Mouse (Mus musculus): ENCODE data around the gene Lpgat1. TPM values are rescaled to one million over a fixed set of nuclear protein-coding genes. Genes with fewer than 3 reads are reported as not detected.
A peak's percentile ranks its signal among the peaks of the same experiment; 100 is the strongest.

The Lpgat1 gene
- total RNA-seq, 2 experiments from 2014 or later = 141 to 153 TPM

DNA sequence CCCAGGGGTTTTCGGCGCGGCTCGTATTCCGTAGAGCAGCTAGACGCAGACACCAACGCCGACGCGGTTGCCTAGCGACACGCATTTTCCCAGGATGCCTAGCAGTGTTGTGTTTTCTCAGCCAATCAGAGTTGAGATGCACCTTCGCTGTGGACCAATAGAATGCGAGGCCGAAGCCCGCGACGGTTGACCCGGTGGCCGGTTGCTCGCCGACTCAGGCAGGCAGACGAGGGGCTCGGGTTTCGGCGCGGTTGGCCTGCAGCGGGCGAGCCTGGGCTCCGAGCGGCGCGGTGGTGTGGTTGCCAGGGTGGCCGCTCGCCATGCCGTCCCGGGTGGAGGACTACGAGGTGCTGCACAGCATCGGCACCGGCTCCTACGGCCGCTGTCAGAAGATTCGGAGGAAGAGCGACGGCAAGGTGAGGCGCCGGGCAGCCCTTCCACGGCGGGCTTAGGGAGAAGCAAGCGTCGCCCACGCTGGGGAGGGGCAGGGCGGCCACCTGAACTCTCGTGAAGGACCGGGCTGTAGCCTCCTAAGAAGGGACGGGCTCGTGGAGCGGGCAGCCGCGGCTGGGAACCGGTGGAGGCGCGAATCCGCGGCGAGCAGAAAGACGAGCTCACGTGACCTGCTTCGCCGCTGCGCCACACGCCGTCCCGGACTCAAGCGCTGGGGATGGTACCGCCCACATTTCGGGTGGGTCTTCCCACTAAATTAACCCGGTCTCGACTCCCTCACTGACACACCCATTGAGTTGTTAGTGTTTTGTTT lies 103.9 kb downstream of the Lpgat1 start, which contains the start of gene Nek2:
TSS of gene Nek2 (plus strand) at position 119 of the 766 bp plus-strand sequence.
- intact Hi-C loops (cut with DNase I) = loop anchor here (2.0 kb wide), 1 partner anchor 103 kb away; no protein-coding TSS in a partner anchor

DNA sequence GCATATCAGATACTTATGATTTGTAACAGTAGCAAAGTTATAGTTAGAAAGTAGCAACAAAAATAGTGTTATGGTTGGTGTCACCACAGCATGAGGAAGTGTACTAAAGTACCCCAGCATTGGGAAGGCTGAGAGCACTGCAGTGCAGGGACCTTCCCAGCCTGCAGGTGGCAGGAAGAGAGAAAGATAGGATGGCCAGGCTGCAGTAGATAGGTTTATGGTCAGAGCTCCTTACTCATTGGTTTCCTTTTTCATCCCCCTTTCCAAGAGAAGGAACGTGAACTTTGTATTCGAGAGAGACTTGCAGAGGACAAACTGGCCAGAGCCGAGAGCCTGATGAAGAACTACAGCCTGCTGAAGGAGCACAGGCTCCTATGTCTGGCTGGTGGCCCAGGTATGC lies 111.5 kb downstream of the Lpgat1 start:
- DNase-seq (ENCODE audit: low spot score in 2 of 2) = peak in 1 of 2 experiments; percentile 21
- intact Hi-C loops (cut with DNase I) = no loop called here

More for the DNA sequence above, 103.9 kb downstream of the Lpgat1 start, which contains the start of gene Nek2:
- DNase-seq (ENCODE audit: low spot score in 2 of 2) = peak; percentile 99

DNA sequence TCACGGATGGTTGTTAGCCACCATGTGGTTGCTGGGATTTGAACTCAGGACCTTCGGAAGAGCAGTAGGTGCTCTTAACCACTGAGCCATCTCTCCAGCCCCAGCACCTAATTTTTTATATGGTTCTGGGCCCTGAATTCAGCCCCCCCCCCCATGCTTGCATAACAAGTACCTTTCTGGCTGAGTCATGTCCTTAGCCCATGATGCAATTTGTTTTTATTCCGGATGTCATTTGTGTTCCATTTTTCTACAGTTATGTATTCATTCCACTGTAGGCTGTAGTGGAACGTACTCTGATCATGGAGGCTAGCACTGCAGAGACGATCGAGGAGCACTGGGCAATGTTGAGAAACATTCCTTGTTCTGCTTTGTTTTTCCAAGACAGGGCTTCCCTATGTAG lies 115.8 kb downstream of the Lpgat1 start:
- DNase-seq (ENCODE audit: low spot score in 2 of 2) = no peak
- intact Hi-C loops (cut with DNase I) = no loop called here

Other genes starting within 250 kb of the Lpgat1 start
- 1 to 10 TPM; 5.9 to 6.2 TPM for gene Dtl, start 142.3 kb upstream of the Lpgat1 start, total RNA-seq (2021)
- 10 to 100 TPM; 33.5 to 34.9 TPM for gene Ints7, start 142.2 kb upstream of the Lpgat1 start, total RNA-seq (2021)
- 1 to 10 TPM; 1.6 to 1.8 TPM for gene Nek2, start 103.6 kb downstream of the Lpgat1 start, total RNA-seq (2021)
- gene Slc30a1, start 188.9 kb downstream of the Lpgat1 start, total RNA-seq (2021) = 10 to 100 TPM; 33.4 to 36.2 TPM